Mouse (Mus musculus): ENCODE measurements around the gene Best1.

The Best1 gene

GRCm38 (mm10) chr19:10022414-10023303, 21.2 kb upstream of the Best1 start:
- DNase-seq = peak in 1 of 2 experiments; percentile 32

GRCm38 (mm10) chr19:10021981-10022380, 20.5 kb upstream of the Best1 start:
- DNase-seq = no peak

- no peak for DNase-seq
Measured at GRCm38 (mm10) chr19:10019214-10019760, 17.9 kb upstream of the Best1 start.

GRCm38 (mm10) chr19:10018527-10018818, 17.0 kb upstream of the Best1 start:
- no peak for DNase-seq

- peak; percentile 80 to 88 for DNase-seq
Measured at GRCm38 (mm10) chr19:10017637-10018526, 16.4 kb upstream of the Best1 start.

GRCm38 (mm10) chr19:10016151-10016550, 14.7 kb upstream of the Best1 start:
- no peak for DNase-seq

GRCm38 (mm10) chr19:10015442-10015841, 14.0 kb upstream of the Best1 start:
- DNase-seq = no peak

- DNase-seq = no peak
Measured at GRCm38 (mm10) chr19:10014824-10015223, 13.4 kb upstream of the Best1 start.

- DNase-seq = no peak
Measured at GRCm38 (mm10) chr19:10013913-10014312, 12.5 kb upstream of the Best1 start.

GRCm38 (mm10) chr19:10013348-10013747, 11.9 kb upstream of the Best1 start:
- DNase-seq = no peak

GRCm38 (mm10) chr19:10012827-10013278, 11.4 kb upstream of the Best1 start:
- no peak for DNase-seq

- DNase-seq = no peak
Measured at GRCm38 (mm10) chr19:10011408-10011807, 10.0 kb upstream of the Best1 start.

GRCm38 (mm10) chr19:10003696-10004095, 2.3 kb upstream of the Best1 start:
- DNase-seq = no peak

GRCm38 (mm10) chr19:10000330-10000729, 1.1 kb downstream of the Best1 start:
- DNase-seq = peak in 1 of 2 experiments; percentile 36

- DNase-seq = no peak
Measured at GRCm38 (mm10) chr19:9998736-9999486, 2.5 kb downstream of the Best1 start.

- no peak for DNase-seq
Measured at GRCm38 (mm10) chr19:9998063-9998416, 3.4 kb downstream of the Best1 start.

- DNase-seq = no peak
Measured at GRCm38 (mm10) chr19:9997204-9998062, 4.0 kb downstream of the Best1 start.

- peak; percentile 84 to 90 for DNase-seq
Measured at GRCm38 (mm10) chr19:9993036-9993656, 8.3 kb downstream of the Best1 start.

GRCm38 (mm10) chr19:9992011-9992958, 9.1 kb downstream of the Best1 start:
- DNase-seq = no peak

GRCm38 (mm10) chr19:9991304-9991703, 10.1 kb downstream of the Best1 start:
- peak; percentile 60 to 81 for DNase-seq
